Mouse (Mus musculus): Measurements from ENCODE around the gene Creb5.

GRCm38 (mm10) chr6:53569436-53569835 lies 282.4 kb downstream of the Creb5 start:
- TF ChIP-seq CTCF (IDR thresholded peaks at IDR 0.05), result no peak
- TF ChIP-seq EP300 (IDR thresholded peaks at IDR 0.05), result no peak

Measured in lung, postnatal 0 days (tissue).